Mouse (Mus musculus): ENCODE measurements at regions not wholly inside any gene's neighbourhood (a gene's known extent, or its start where the extent isn't known, plus 50 kb on each side); places are given as distances from the start of the nearest gene placed in this dataset.

DNA sequence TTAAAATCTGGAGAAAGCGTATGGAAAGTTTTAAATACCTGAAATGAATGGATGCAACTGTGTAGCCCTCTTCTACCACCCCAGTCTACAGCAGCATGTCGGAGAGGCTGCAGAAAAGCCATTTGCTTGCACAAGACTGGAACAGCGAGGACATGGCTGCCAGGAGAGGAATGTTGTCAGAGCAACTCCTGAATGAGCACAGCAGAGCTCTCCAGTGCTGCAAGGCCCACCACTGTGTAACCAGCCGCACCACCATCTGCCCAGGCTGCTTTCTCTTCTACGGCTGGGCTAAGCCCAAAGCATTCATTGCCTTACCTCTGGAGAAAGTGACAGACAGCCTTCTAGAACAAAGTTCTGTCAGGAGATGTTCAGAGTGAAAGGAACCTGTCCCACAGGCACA, 65.3 kb upstream of the Gm11238 start:
- no peak overlapping the region for H3K9ac ChIP-seq (ENCODE audit: low read depth, poor library complexity, severe bottlenecking)
- TF ChIP-seq EP300 (IDR thresholded peaks at IDR 0.05; ENCODE audit: insufficient read depth, low read depth, low read length) (no peak), CTCF (IDR thresholded peaks at IDR 0.05; ENCODE audit: low read depth, low read length) (no peak), POLR2A (IDR thresholded peaks at IDR 0.05; ENCODE audit: insufficient read depth, low read length) (no peak)
- H3K4me3 ChIP-seq (ENCODE audit: low read depth, low read length), result no peak overlapping the region
- no peaks in the 10 kb centered on the region for H3K27me3 ChIP-seq (ENCODE audit: control insufficient read depth, insufficient read depth, low read length, poor library complexity, severe bottlenecking)
- H3K27ac ChIP-seq (ENCODE audit: insufficient read depth, low read length), result no peak overlapping the region
- no peaks in the 10 kb centered on the region for H3K36me3 ChIP-seq (ENCODE audit: control insufficient read depth, insufficient read depth, low read length, poor library complexity, severe bottlenecking)
- H3K4me1 ChIP-seq (ENCODE audit: control insufficient read depth, insufficient read depth, low read length), result no peaks in the 10 kb centered on the region
- H3K9me3 ChIP-seq (replicated peaks; ENCODE audit: control insufficient read depth, insufficient read depth, low read length, poor library complexity, severe bottlenecking), result 0 out of 2 replicates have a peak, but pooled peaks cover under 1% of the 10 kb centered on the region

DNA sequence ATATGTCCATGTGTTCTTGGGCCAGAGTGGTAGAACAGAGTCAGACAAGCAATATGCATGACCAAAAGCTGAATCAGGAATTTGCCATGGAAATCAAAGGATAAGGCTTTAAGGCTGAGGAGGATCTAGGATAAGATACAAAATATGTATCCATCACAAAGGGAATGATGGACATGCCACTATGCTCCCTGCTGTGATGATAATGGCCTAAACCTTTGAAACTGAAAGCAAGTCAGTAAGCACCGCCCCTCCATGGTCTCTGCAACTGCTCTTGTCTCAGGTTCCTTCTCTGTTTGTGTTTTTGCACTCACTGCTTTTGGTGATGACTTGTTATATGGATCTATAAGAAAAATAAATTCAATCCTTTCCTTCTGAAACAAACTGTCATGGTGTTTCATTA, 76.1 kb upstream of the Gm11238 start:
- TF ChIP-seq EP300 (IDR thresholded peaks at IDR 0.05; ENCODE audit: insufficient read depth, low read depth, low read length) (no peak), POLR2A (IDR thresholded peaks at IDR 0.05; ENCODE audit: insufficient read depth, low read length) (no peak), CTCF (IDR thresholded peaks at IDR 0.05; ENCODE audit: low read depth, low read length) (no peak)

DNA sequence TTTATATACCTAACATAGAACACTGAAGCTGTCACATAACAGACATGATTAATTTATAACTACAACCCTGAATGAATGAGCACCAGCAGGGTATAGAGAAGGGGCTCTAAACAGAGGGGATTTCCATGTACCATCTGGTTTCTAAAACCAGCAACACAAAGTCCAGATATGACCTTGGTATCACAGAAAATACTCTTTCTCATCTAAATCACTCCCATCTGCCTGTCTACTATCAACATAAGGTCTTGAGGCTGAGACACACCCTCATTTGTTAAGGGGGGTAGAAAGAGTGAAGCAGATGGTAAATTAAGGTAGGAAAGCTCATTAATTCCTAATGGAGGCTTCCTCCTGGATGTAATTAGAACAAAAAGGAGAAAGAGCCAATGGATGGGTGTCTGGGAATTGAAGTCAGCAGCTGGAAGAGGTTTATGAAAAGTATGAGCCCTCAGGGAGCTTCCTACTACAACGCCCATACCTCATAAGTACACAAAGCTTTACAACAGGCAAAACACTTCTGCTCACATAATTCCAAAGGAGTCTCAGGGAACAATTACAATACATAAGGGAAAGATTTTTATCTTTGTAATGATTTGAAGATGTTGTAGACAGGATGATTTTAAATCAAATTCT, 83.0 kb upstream of the Gm11238 start:
- TF ChIP-seq POLR2A (IDR thresholded peaks at IDR 0.05; ENCODE audit: insufficient read depth, low read length), result no peak
- no peak for TF ChIP-seq EP300 (IDR thresholded peaks at IDR 0.05; ENCODE audit: insufficient read depth, low read depth, low read length)
- no peak for TF ChIP-seq CTCF (IDR thresholded peaks at IDR 0.05; ENCODE audit: low read depth, low read length)
- Histone ChIP-seq H3K36me3 (ENCODE audit: control insufficient read depth, insufficient read depth, low read length, poor library complexity, severe bottlenecking) (no peaks in the 10 kb centered on the region), H3K9me3 (replicated peaks; ENCODE audit: control insufficient read depth, insufficient read depth, low read length, poor library complexity, severe bottlenecking) (peaks cover 5% of the 10 kb centered on the region; the same call in 1 of the 2 replicates), H3K27ac (ENCODE audit: insufficient read depth, low read length) (no peak overlapping the region), H3K4me1 (ENCODE audit: control insufficient read depth, insufficient read depth, low read length) (no peaks in the 10 kb centered on the region), H3K27me3 (ENCODE audit: control insufficient read depth, insufficient read depth, low read length, poor library complexity, severe bottlenecking) (no peaks in the 10 kb centered on the region), H3K9ac (ENCODE audit: low read depth, poor library complexity, severe bottlenecking) (no peak overlapping the region), H3K4me3 (ENCODE audit: low read depth, low read length) (no peak overlapping the region)

More for the DNA sequence above, 76.1 kb upstream of the Gm11238 start:
- no peaks in the 10 kb centered on the region for H3K4me1 ChIP-seq (ENCODE audit: control insufficient read depth, insufficient read depth, low read length)
- H3K4me3 ChIP-seq (ENCODE audit: low read depth, low read length), result no peak overlapping the region
- H3K27me3 ChIP-seq (ENCODE audit: control insufficient read depth, insufficient read depth, low read length, poor library complexity, severe bottlenecking), result no peaks in the 10 kb centered on the region
- H3K9me3 ChIP-seq (replicated peaks; ENCODE audit: control insufficient read depth, insufficient read depth, low read length, poor library complexity, severe bottlenecking), result no peaks in the 10 kb centered on the region
- no peaks in the 10 kb centered on the region for H3K36me3 ChIP-seq (ENCODE audit: control insufficient read depth, insufficient read depth, low read length, poor library complexity, severe bottlenecking)
- no peak overlapping the region for H3K9ac ChIP-seq (ENCODE audit: low read depth, poor library complexity, severe bottlenecking)
- H3K27ac ChIP-seq (ENCODE audit: insufficient read depth, low read length), result no peak overlapping the region

DNA sequence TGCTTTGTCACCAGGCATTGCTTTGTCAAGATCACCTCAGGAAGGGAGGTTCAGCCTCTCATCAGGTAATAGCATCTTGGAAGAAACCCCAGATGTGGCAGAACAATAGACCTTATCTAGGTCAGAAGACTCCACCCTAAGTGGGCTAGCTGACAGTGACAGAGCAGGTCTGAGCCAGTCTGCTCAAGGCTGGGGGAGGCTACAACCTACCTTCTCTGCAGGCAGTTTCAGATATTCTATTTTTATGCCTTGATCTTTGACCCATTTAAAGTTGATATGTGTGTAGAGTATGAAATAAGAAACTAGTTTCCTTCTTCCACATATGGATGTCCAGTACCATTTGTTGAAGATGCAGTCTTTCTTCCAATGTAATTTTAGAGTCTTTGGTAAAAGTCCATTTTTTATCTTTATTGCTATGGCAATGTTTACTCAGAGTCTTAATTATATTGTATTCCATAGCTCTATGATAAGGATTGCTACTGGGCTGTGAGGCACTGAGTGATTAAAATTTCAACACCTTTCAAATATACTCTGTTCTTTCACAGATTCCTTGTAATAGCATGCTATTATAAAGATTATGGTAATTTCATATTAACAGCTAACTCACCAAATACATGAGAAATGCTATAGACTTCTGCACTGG, 88.8 kb upstream of the Gm11238 start:
- H3K4me1 ChIP-seq (ENCODE audit: control insufficient read depth, insufficient read depth, low read length), result no peaks in the 10 kb centered on the region
- TF ChIP-seq EP300 (IDR thresholded peaks at IDR 0.05; ENCODE audit: insufficient read depth, low read depth, low read length) (peak; percentile 58; the same call in 1 of the 2 replicates), CTCF (IDR thresholded peaks at IDR 0.05; ENCODE audit: low read depth, low read length) (no peak)
- no peak overlapping the region for H3K27ac ChIP-seq (ENCODE audit: insufficient read depth, low read length)
- H3K27me3 ChIP-seq (ENCODE audit: control insufficient read depth, insufficient read depth, low read length, poor library complexity, severe bottlenecking), result no peaks in the 10 kb centered on the region
- peaks cover 8% of the 10 kb centered on the region; the same call in 1 of the 2 replicates for H3K9me3 ChIP-seq (replicated peaks; ENCODE audit: control insufficient read depth, insufficient read depth, low read length, poor library complexity, severe bottlenecking)
- H3K4me3 ChIP-seq (ENCODE audit: low read depth, low read length), result no peak overlapping the region
- no peak overlapping the region for H3K9ac ChIP-seq (ENCODE audit: low read depth, poor library complexity, severe bottlenecking)
- H3K36me3 ChIP-seq (ENCODE audit: control insufficient read depth, insufficient read depth, low read length, poor library complexity, severe bottlenecking), result no peaks in the 10 kb centered on the region

DNA sequence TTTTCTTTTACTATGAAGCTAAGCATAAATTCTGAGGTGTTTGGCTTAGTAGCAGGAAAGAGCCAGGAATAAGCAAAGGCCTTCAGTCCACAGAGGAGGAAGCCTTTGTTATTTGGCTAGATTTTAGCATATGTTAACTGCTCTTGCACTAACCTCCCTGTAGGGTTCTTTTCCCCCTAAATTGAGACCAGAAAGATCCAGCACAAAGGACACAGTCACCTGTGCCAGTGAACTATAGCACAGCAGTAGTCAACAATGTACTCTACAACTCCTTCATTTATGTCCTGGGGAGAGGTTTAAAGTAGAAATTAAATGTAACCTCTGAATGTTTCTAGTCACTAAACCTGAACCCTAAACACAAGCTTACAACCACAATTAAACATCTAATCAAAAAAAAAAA, 90.1 kb upstream of the Gm11238 start:
- Histone ChIP-seq H3K27ac (ENCODE audit: insufficient read depth, low read length) (no peak overlapping the region), H3K4me1 (ENCODE audit: control insufficient read depth, insufficient read depth, low read length) (no peaks in the 10 kb centered on the region), H3K9me3 (replicated peaks; ENCODE audit: control insufficient read depth, insufficient read depth, low read length, poor library complexity, severe bottlenecking) (peaks cover 8% of the 10 kb centered on the region; the same call in 1 of the 2 replicates), H3K36me3 (ENCODE audit: control insufficient read depth, insufficient read depth, low read length, poor library complexity, severe bottlenecking) (no peaks in the 10 kb centered on the region), H3K9ac (ENCODE audit: low read depth, poor library complexity, severe bottlenecking) (no peak overlapping the region), H3K4me3 (ENCODE audit: low read depth, low read length) (no peak overlapping the region), H3K27me3 (ENCODE audit: control insufficient read depth, insufficient read depth, low read length, poor library complexity, severe bottlenecking) (no peaks in the 10 kb centered on the region)
- TF ChIP-seq EP300 (IDR thresholded peaks at IDR 0.05; ENCODE audit: insufficient read depth, low read depth, low read length) (0 out of 2 replicates have a peak, but pooled peaks have one; percentile 7), POLR2A (IDR thresholded peaks at IDR 0.05; ENCODE audit: insufficient read depth, low read length) (no peak), CTCF (IDR thresholded peaks at IDR 0.05; ENCODE audit: low read depth, low read length) (no peak)

DNA sequence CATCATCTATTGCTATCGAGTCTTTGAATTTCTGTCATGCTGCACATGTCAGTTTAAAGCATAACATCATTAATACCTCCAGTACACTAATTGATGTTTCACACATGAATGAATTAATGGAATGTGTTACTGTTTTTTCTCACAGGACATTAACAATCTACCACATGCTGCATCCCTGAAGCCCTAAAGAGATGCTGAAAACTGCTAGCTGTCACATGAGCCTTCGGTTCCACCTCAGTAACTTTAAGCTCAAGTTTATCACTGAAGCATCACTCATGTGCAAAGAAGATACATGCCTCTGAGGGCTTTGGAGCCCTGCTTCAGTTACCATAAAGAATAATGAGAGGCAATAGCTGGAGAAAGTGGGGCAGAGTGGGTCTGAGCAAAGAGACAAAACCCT, 91.0 kb upstream of the Gm11238 start:
- H3K4me3 ChIP-seq (ENCODE audit: low read depth, low read length), result no peak overlapping the region
- no peaks in the 10 kb centered on the region for H3K36me3 ChIP-seq (ENCODE audit: control insufficient read depth, insufficient read depth, low read length, poor library complexity, severe bottlenecking)
- no peak for TF ChIP-seq POLR2A (IDR thresholded peaks at IDR 0.05; ENCODE audit: insufficient read depth, low read length)
- H3K4me1 ChIP-seq (ENCODE audit: control insufficient read depth, insufficient read depth, low read length), result no peaks in the 10 kb centered on the region
- H3K27ac ChIP-seq (ENCODE audit: insufficient read depth, low read length), result peak overlapping the region; percentile 75
- H3K9me3 ChIP-seq (replicated peaks; ENCODE audit: control insufficient read depth, insufficient read depth, low read length, poor library complexity, severe bottlenecking), result peaks cover 8% of the 10 kb centered on the region; the same call in 1 of the 2 replicates
- no peak overlapping the region for H3K9ac ChIP-seq (ENCODE audit: low read depth, poor library complexity, severe bottlenecking)
- H3K27me3 ChIP-seq (ENCODE audit: control insufficient read depth, insufficient read depth, low read length, poor library complexity, severe bottlenecking), result no peaks in the 10 kb centered on the region
